Mouse (Mus musculus) spleen, postnatal 4 days (tissue): ENCODE measurements at regions not wholly inside any gene's neighbourhood (a gene's known extent, or its start where the extent isn't known, plus 50 kb on each side); places are given as distances from the start of the nearest gene placed in this dataset.

Experiments
- DNase-seq, 2 experiments: peaks; one replicate each; pipeline ENCODE4 v3.0.0; 2022; ENCODE audit warnings: low spot score in 2 of 2

DNA sequence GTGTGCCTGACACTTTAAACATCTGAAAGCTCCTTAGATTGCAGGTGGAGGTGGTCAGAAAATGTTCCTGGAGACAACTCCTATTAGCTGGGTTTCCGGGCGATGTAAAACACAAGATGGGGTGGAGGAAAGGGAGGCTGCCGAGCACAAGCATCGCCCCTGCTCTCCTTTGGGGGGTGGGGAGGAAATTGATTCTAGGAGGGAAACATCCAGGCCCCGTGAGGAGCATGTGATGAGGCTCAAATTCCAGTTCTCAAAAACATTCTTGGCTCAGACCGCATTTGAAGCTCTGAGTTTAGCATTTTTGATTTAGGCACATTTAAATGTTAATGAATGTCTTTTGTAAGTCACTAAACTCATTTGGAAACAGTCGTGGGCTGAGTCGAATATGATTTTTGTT lies 105.5 kb downstream of the Rpl14 start:
- no peak for DNase-seq

GRCm38 (mm10) chr9:120677216-120677615 lies 106.0 kb downstream of the Rpl14 start:
- DNase-seq, result no peak

DNA sequence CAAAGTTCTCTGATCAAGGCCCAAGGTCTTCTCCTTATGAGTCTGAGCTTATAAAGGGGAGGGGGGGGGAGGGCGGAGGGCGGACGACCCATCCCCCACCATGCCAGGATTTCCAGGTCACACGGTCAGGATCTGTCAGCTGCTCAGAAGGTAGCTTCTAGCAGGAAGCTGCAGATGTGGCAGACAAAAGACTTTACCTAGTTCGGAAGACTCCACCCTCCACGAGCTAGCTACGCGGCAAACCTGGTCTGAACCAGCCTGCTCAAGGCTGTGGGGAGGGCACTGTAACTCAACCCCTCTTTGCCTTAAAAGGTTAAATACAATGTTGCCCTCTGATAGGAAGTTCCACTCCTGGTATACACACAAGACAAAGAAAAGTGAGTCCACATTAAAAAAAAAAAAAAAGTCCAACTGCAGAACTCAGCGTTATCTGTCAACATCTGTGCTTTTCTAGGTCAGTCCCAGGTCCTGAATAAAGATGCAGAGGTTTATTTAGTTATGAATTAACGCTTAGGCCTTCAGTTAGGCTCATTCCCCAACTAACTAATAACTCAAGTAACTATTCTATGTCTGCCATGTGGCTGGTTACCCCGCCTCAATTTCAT lies 108.7 kb downstream of the Rpl14 start:
- DNase-seq, result peak in 1 of 2 experiments; percentile 47

- no peak for DNase-seq
Measured at GRCm38 (mm10) chr9:120681404-120681803, 110.2 kb downstream of the Rpl14 start.

- no peak for DNase-seq
Measured at GRCm38 (mm10) chr9:120685961-120686360, 114.7 kb downstream of the Rpl14 start.

DNA sequence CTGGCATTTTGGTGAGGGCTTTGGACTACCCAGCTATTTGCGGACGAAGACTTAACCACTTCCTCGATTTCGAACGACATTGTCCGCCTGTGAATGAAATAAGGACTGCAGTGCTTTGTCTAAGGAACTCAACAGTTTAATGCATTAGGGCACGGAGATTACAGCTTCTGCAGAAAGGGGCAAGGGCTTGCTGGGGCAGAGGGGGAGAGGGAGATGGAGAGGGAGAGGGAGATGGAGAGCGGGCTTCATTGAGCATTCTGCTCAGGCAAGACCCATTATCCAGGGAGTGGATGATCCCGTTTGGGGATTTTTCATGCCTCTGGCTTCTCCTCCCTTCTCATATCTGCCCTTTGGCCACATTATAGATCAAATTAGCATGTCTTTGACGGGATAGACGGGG lies 117.8 kb downstream of the Rpl14 start:
- no peak for DNase-seq

DNA sequence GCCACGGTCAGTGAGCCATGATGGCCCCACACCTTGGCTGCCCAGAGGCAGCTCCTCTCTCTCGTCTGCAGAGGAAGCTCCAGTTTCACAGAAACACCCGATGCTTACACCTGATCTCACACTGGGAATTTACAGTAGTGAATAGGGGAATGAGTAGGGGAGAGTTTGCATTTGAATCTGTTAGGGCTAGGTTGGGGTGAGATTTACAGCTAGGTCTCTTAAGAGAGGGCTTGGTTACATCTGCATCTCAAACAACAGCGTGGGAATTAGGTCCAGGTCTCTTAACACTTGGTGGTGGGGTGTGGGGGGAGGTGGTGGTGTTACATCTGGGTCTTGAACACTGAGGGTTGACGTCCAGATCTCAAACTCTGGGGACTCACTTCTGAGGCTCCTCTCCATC lies 119.3 kb downstream of the Rpl14 start:
- DNase-seq, result no peak

GRCm38 (mm10) chr9:120690961-120691941 lies 120.0 kb downstream of the Rpl14 start:
- DNase-seq, result peak; percentile 49 to 74

DNA sequence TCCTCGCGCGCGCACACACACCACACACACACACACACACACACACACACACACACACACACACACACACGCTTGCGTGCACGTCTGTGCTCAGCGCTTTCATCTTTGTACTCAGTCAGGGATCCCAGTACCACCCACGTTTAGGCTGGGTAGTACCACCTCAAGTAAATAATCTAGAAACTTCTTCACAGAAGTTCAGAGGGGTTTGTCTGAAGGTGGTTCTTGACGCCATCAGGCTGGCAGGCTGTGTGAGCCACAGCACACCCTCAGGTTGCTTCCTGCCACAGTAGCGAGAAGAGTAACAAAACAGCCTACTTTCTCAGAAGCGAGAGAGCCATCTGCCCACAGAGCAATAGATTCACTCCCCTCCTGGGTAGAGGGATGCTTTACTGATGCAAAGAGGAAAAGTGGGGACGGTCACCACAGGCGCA lies 120.7 kb downstream of the Rpl14 start:
- DNase-seq, result no peak

GRCm38 (mm10) chr9:120694457-120694856 lies 123.2 kb downstream of the Rpl14 start:
- DNase-seq, result no peak

- no peak for DNase-seq
Measured at GRCm38 (mm10) chr9:120695966-120696365, 124.7 kb downstream of the Rpl14 start.

DNA sequence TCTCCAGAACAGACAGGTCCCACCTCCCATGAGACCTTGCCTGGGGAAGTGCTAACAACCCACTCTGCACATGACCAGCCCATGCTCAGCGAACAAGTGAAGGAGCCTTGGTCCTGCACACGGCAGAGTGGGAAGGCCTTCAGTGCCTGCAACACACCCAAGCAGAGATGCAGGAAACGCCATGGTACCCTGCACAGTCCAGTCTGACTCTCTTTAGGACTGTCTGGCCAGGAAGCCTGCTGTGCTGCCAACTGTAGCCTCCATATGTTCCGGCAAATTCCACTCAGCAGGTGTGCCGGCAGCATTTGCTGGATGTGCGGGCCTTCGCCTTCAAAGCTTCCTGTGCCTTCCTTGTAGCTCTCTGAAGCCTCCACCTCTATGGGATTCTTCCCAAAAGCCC lies 126.5 kb downstream of the Rpl14 start:
- DNase-seq, result no peak

DNA sequence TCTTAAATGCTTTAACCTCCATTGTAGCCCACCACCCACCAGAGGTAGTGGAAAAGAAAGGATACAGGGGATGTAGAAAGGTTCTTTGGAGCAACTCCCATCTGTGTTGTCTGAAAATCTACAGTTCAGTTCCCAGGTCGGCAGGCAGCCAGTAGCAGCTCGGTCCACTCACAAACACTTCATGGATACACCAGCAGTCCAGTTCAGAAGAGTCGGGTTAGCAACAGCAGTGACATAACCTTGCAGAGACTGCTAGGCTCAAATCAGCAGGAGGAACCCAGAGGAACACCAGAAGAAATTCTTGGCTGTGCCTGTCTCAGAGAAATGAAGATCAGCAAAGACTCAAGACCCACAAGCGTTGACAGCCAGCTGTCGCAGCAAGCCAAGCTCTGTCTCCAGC lies 128.5 kb downstream of the Rpl14 start:
- no peak for DNase-seq

GRCm38 (mm10) chr9:120702836-120703235 lies 131.6 kb downstream of the Rpl14 start:
- DNase-seq, result no peak

DNA sequence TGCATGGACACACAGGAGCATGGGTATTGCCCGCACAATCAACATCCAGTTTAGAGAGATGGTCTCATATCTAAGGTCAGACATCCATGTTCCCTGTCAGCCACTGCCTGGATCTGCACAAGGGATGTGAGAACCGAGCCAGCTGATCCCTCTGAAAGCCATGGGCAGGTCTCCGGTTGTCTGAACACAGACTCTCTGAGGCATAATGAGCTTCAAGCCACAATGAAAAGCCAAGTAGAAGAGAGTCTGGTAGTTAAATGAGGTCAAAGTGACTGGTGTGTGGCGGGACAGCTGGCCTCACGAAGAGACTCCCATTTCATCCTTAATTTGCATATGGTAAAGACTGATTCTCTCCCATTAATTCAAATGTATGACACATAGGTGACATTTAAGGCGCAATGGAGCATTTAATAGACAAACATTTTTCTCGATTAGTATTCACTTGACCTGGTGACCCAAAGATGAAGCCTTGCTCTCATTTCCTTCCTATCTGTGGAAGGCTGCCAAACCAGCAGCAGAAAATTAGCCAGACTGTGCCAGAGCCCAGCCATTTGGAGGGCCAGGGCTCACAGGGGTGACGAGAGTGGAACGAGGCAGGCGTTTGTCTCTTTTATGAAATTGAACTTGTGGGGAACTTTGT lies 132.2 kb downstream of the Rpl14 start:
- no peak for DNase-seq

DNA sequence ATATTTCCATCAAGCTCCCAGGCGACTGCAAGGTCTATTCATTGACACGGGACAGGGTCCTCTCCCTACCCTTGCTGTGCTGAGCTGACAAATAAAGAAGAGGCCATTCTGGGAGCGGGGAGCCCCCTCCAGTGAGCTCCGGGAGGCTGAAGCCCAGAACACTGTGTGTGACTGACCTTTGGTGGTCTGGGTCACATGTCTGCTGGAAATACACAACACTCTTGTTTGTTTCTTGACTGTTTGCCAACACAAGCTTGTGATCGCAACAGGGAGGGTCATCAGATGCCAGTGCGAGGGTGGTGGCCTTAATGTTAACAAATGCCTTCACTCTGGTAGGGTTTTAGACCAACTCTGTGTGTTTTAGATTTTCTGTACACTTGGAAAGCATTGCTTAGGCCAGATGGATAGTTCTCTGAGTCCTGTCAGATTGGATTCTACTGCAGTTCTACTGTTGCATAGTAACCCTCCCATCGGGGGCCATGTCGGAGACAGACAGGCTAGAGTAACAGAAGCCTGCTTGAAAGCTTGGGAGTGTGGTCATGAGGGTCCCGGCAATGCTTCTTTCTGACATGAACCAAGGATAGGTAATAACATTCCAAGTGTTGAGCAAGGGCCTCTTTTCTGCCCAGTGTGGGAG lies 135.4 kb downstream of the Rpl14 start:
- no peak for DNase-seq

DNA sequence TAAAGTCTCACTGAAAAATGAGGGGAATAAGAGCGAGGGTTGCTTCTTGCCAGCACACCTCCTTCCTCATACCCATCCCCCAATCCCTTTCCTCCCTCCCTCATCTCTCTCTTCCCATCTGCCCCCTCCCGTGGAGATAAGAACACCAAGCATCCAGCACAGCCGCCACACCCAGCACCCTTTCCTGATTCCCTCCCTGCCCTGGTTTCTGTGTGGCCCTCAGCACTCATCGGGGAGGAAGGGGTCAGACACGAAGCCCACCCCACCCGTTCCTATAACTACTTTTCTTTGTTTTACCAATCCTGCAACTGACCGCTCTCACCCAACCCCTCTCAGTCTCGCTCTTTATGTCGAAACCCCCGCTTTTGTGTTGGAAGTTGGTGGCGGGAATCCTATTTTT lies 137.3 kb downstream of the Rpl14 start:
- no peak for DNase-seq

DNA sequence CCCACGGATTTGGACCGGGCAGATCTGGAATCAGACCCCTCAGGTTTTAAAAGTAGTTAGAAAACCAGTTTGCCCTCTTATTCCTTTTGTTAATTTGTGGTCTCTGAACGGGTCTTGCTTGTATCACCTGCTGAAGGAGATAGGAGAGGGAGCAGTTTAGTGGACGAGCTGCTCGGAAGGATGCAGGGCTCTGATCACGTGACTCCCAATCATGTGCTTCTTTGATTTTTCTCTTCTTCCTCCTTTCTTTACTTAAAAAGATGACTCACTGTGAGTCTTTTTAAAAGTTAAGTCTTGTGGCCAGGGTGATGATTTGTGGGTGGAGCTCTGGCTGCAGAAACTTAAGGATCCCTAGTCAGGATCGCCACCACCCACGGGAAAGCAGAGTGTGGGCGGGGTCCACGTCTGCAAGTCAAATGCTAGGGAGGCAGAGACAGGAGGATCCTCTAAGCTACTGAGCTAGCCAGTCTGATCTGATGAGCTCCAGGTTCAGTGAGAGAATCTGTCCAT lies 138.0 kb downstream of the Rpl14 start:
- DNase-seq, result no peak

- no peak for DNase-seq
Measured at GRCm38 (mm10) chr9:120712987-120713386, 141.7 kb downstream of the Rpl14 start.

DNA sequence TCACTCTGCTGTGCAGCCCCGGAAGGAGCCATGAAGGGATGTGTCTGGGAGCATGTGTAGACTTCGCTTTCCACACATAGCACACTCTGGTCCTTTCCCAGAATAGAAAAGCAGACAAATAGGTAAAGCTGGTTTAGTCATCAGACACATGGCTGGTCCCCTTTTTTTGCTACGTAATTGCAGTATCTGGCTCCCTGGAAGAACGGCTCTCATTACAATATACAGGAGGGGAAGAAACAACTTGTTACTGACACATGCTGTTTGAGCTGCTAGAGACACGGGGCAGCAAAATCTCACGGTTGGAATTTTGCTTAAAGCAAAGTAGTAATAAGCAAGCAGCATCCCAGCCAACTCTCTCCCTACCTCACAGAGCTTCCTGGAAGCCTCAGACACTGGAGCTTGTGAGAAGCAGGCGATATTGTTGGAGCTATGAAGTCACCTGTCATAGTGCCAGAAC lies 144.4 kb downstream of the Rpl14 start:
- no peak for DNase-seq

DNA sequence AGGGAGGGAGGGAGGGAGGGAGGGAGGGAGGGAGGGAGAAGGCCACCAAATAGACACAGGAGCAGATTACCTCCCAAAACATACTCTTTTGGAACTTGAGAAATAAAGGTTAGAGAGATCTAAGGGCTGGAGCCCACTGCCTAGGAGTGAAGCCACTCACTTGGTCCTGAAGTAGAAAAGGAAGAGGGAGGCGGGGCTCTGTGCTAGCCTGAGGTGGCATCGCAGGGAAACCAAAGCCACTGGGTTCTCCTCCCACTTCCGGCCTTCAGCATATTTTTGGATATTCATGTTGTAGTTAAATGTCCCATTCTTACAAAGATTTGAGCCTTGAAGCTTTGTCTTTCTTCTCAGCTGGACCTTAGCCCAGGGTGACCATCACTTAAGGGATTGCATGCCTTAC lies 147.6 kb downstream of the Rpl14 start:
- DNase-seq, result no peak
